Mouse (Mus musculus): ENCODE measurements around the gene Slc39a8. TPM values are rescaled to one million over a fixed set of nuclear protein-coding genes. Genes with fewer than 3 reads are reported as not detected.
A peak's percentile ranks its signal among the peaks of the same experiment; 100 is the strongest.

Slc39a8 gene
- polyA plus RNA-seq, 1 experiment from 2014 or later, result 22.7 TPM

GRCm38 (mm10) chr3:135857134-135857533, 32.1 kb downstream of the Slc39a8 start:
- H3K4me3 ChIP-seq (ENCODE audit: low read length), result no peak overlapping the region

GRCm38 (mm10) chr3:135859431-135859830, 34.4 kb downstream of the Slc39a8 start:
- no peak overlapping the region for H3K9ac ChIP-seq (ENCODE audit: low read depth, low read length)
- no peaks in the 10 kb centered on the region for H3K9me3 ChIP-seq (ENCODE audit: control insufficient read depth, low read length)
- H3K4me3 ChIP-seq (ENCODE audit: low read length), result no peak overlapping the region
- 86% methylated on average over 5 of the region's 5 CpGs for WGBS
- H3K4me2 ChIP-seq (ENCODE audit: low read depth, low read length), result no peak overlapping the region
- H3K36me3 ChIP-seq (ENCODE audit: control insufficient read depth, insufficient read depth, low read length), result no peaks in the 10 kb centered on the region
- no peaks in the 10 kb centered on the region for H3K27me3 ChIP-seq (replicated peaks; ENCODE audit: control insufficient read depth, insufficient read depth, low read length)
- H3K27ac ChIP-seq (ENCODE audit: low read length), result no peak overlapping the region
- 0 out of 2 replicates have a peak, but pooled peaks cover 5% of the 10 kb centered on the region for H3K4me1 ChIP-seq (ENCODE audit: control insufficient read depth, insufficient read depth, low read length)
- no peak for ATAC-seq

More at GRCm38 (mm10) chr3:135857134-135857533, 32.1 kb downstream of the Slc39a8 start:
- Histone ChIP-seq H3K9me3 (ENCODE audit: control insufficient read depth, low read length) (no peaks in the 10 kb centered on the region), H3K9ac (ENCODE audit: low read depth, low read length) (no peak overlapping the region), H3K27me3 (replicated peaks; ENCODE audit: control insufficient read depth, insufficient read depth, low read length) (no peaks in the 10 kb centered on the region), H3K4me2 (ENCODE audit: low read depth, low read length) (no peak overlapping the region), H3K4me1 (ENCODE audit: control insufficient read depth, insufficient read depth, low read length) (0 out of 2 replicates have a peak, but pooled peaks cover 7% of the 10 kb centered on the region), H3K27ac (ENCODE audit: low read length) (no peak overlapping the region), H3K36me3 (ENCODE audit: control insufficient read depth, insufficient read depth, low read length) (no peaks in the 10 kb centered on the region)
- WGBS, result 67% methylated on average over 5 of the region's 5 CpGs
- ATAC-seq, result no peak

- peak; percentile 48; the same call in 1 of the 2 replicates for ATAC-seq
- H3K9ac ChIP-seq (ENCODE audit: low read depth, low read length), result no peak overlapping the region
- no peaks in the 10 kb centered on the region for H3K27me3 ChIP-seq (replicated peaks; ENCODE audit: control insufficient read depth, insufficient read depth, low read length)
- WGBS, result 50% methylated on average over 9 of the region's 9 CpGs
- no peaks in the 10 kb centered on the region for H3K9me3 ChIP-seq (ENCODE audit: control insufficient read depth, low read length)
- no peaks in the 10 kb centered on the region for H3K4me1 ChIP-seq (ENCODE audit: control insufficient read depth, insufficient read depth, low read length)
- no peak overlapping the region for H3K4me2 ChIP-seq (ENCODE audit: low read depth, low read length)
- H3K36me3 ChIP-seq (ENCODE audit: control insufficient read depth, insufficient read depth, low read length), result no peaks in the 10 kb centered on the region
- H3K27ac ChIP-seq (ENCODE audit: low read length), result no peak overlapping the region
- H3K4me3 ChIP-seq (ENCODE audit: low read length), result no peak overlapping the region
These were observed 37.7 kb downstream of the Slc39a8 start for GRCm38 (mm10) chr3:135862804-135863203.

GRCm38 (mm10) chr3:135869041-135869440, 44.0 kb downstream of the Slc39a8 start:
- Histone ChIP-seq H3K9me3 (ENCODE audit: control insufficient read depth, low read length) (no peaks in the 10 kb centered on the region), H3K4me1 (ENCODE audit: control insufficient read depth, insufficient read depth, low read length) (no peaks in the 10 kb centered on the region), H3K36me3 (ENCODE audit: control insufficient read depth, insufficient read depth, low read length) (no peaks in the 10 kb centered on the region), H3K4me2 (ENCODE audit: low read depth, low read length) (no peak overlapping the region), H3K4me3 (ENCODE audit: low read length) (no peak overlapping the region), H3K27ac (ENCODE audit: low read length) (no peak overlapping the region), H3K9ac (ENCODE audit: low read depth, low read length) (no peak overlapping the region), H3K27me3 (replicated peaks; ENCODE audit: control insufficient read depth, insufficient read depth, low read length) (no peaks in the 10 kb centered on the region)
- ATAC-seq, result no peak
- WGBS, result 70% methylated on average over 4 of the region's 4 CpGs

DNA sequence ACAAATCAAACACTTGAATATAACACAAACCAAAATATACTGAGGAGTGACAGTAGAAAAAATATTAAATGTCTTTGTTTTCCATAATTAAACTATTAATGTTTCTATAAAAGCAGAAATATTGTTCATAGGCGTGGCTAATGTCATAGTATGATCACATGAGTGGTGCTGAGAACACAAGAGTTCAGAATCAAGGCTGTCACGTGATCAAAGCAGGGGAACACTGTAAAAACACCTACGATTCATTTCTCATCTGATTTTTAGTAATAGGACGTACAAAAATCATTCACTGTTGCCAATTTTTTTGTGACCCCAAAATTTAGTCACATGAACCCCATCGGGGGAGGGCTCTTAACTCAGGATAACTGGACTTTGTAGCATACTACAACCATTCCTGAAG, 47.2 kb downstream of the Slc39a8 start:
- no peaks in the 10 kb centered on the region for H3K9me3 ChIP-seq (ENCODE audit: control insufficient read depth, low read length)
- H3K27ac ChIP-seq (ENCODE audit: low read length), result no peak overlapping the region
- 92% methylated on average over 5 of the region's 5 CpGs for WGBS
- no peaks in the 10 kb centered on the region for H3K36me3 ChIP-seq (ENCODE audit: control insufficient read depth, insufficient read depth, low read length)
- H3K4me2 ChIP-seq (ENCODE audit: low read depth, low read length), result no peak overlapping the region
- H3K4me1 ChIP-seq (ENCODE audit: control insufficient read depth, insufficient read depth, low read length), result no peaks in the 10 kb centered on the region
- no peak overlapping the region for H3K9ac ChIP-seq (ENCODE audit: low read depth, low read length)
- H3K4me3 ChIP-seq (ENCODE audit: low read length), result no peak overlapping the region
- no peak for ATAC-seq
- H3K27me3 ChIP-seq (replicated peaks; ENCODE audit: control insufficient read depth, insufficient read depth, low read length), result no peaks in the 10 kb centered on the region

DNA sequence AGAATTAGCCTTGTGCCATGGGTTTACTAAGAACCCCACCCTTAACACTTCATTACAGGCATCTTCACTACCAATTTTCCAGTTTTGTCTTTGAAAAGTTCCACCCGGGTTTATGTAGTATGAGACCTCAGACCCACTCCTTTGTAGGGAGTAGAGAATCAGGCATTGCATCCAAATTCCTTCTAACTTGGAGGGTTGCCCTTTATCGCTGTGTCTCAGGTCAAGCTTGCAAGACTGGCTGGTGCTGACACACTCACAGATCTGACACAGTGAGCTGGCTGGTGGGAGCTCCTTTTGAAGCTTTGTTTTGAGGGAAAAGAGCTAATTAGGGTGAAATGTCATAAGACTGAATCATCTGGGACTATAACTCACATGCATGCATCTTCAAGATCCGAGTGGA, 48.5 kb downstream of the Slc39a8 start:
- Histone ChIP-seq H3K27ac (ENCODE audit: low read length) (no peak overlapping the region), H3K9me3 (ENCODE audit: control insufficient read depth, low read length) (no peaks in the 10 kb centered on the region), H3K9ac (ENCODE audit: low read depth, low read length) (no peak overlapping the region), H3K27me3 (replicated peaks; ENCODE audit: control insufficient read depth, insufficient read depth, low read length) (no peaks in the 10 kb centered on the region), H3K36me3 (ENCODE audit: control insufficient read depth, insufficient read depth, low read length) (no peaks in the 10 kb centered on the region), H3K4me2 (ENCODE audit: low read depth, low read length) (no peak overlapping the region), H3K4me3 (ENCODE audit: low read length) (no peak overlapping the region), H3K4me1 (ENCODE audit: control insufficient read depth, insufficient read depth, low read length) (no peaks in the 10 kb centered on the region)
- ATAC-seq, result no peak
- WGBS, result 82% methylated on average over 3 of the region's 3 CpGs

DNA sequence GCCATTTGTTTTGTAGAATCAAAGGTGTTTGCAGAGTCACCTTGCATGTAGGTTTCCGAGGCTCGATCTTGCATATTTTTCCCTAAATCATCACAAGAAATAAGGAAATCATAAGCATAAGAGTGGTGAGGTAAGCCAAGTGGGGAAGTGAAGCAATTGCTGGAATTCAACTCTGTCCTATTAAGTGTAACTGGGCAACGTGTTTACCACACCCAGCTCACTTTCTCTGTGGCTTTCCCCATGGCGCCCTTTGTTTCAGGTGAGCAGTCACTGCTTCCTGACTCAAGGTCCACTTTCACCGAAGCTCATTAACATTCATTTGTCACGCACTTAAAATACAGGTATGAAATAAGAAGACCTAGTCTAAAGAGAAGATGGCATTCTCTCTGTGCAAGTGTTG, 53.0 kb downstream of the Slc39a8 start:
- H3K27ac ChIP-seq (ENCODE audit: low read length), result no peak overlapping the region
- no peaks in the 10 kb centered on the region for H3K9me3 ChIP-seq (ENCODE audit: control insufficient read depth, low read length)
- ATAC-seq, result no peak
- WGBS, result 93% methylated on average over 6 of the region's 6 CpGs
- no peak overlapping the region for H3K9ac ChIP-seq (ENCODE audit: low read depth, low read length)
- H3K4me3 ChIP-seq (ENCODE audit: low read length), result no peak overlapping the region
- no peaks in the 10 kb centered on the region for H3K27me3 ChIP-seq (replicated peaks; ENCODE audit: control insufficient read depth, insufficient read depth, low read length)
- no peaks in the 10 kb centered on the region for H3K4me1 ChIP-seq (ENCODE audit: control insufficient read depth, insufficient read depth, low read length)
- H3K36me3 ChIP-seq (ENCODE audit: control insufficient read depth, insufficient read depth, low read length), result no peaks in the 10 kb centered on the region
- H3K4me2 ChIP-seq (ENCODE audit: low read depth, low read length), result no peak overlapping the region

GRCm38 (mm10) chr3:135885927-135886658, 61.0 kb downstream of the Slc39a8 start:
- Histone ChIP-seq H3K4me3 (ENCODE audit: low read length) (no peak overlapping the region), H3K27ac (ENCODE audit: low read length) (no peak overlapping the region), H3K9ac (ENCODE audit: low read depth, low read length) (no peak overlapping the region), H3K27me3 (replicated peaks; ENCODE audit: control insufficient read depth, insufficient read depth, low read length) (no peaks in the 10 kb centered on the region), H3K36me3 (ENCODE audit: control insufficient read depth, insufficient read depth, low read length) (no peaks in the 10 kb centered on the region), H3K4me2 (ENCODE audit: low read depth, low read length) (no peak overlapping the region), H3K9me3 (ENCODE audit: control insufficient read depth, low read length) (no peaks in the 10 kb centered on the region), H3K4me1 (ENCODE audit: control insufficient read depth, insufficient read depth, low read length) (no peaks in the 10 kb centered on the region)
- ATAC-seq, result no peak
- 73% methylated on average over 12 of the region's 12 CpGs for WGBS

DNA sequence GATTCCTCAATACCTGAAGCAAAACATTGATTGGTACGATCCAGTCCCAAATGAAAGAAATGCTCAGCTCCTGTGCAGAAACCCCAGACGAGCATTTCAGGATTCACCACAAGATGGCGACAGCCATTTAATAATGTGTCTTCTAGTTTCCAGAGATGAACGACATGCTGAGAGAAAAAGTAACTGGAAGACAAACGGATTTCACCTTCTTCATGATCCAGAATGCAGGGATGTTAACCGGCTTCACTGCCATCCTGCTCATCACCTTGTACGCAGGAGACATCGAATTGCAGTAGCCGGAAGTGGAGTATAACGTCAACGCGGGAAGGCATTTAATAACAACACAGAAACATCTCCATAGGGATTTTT, 61.6 kb downstream of the Slc39a8 start:
- Histone ChIP-seq H3K36me3 (ENCODE audit: control insufficient read depth, insufficient read depth, low read length) (no peaks in the 10 kb centered on the region), H3K9ac (ENCODE audit: low read depth, low read length) (no peak overlapping the region), H3K4me2 (ENCODE audit: low read depth, low read length) (no peak overlapping the region), H3K27me3 (replicated peaks; ENCODE audit: control insufficient read depth, insufficient read depth, low read length) (no peaks in the 10 kb centered on the region), H3K4me3 (ENCODE audit: low read length) (no peak overlapping the region), H3K9me3 (ENCODE audit: control insufficient read depth, low read length) (no peaks in the 10 kb centered on the region), H3K4me1 (ENCODE audit: control insufficient read depth, insufficient read depth, low read length) (no peaks in the 10 kb centered on the region), H3K27ac (ENCODE audit: low read length) (no peak overlapping the region)
- ATAC-seq, result no peak
- WGBS, result 42% methylated on average over 12 of the region's 12 CpGs

All from intestine, embryonic 16.5 days (tissue).